Mouse (Mus musculus) liver, embryonic 11.5 days (tissue): Measurements from ENCODE around the gene Invs. TPM values are rescaled to one million over a fixed set of nuclear protein-coding genes. Genes with fewer than 3 reads are reported as not detected.

ENCODE experiments used
- ATAC-seq: fragments of 200-750 bp; cut with Nextera tagmentation; replicated peaks from 2 replicates; pipeline ENCODE4 v1.8.0; 2017; ENCODE audit warnings: moderate number of reproducible peaks, mild to moderate bottlenecking, moderate TSS enrichment, moderate library complexity; ENCODE audit not compliant: low FRiP score
- DNase-seq: peaks from one replicate; pipeline ENCODE4 v3.0.0-alpha.2; 2017; ENCODE audit warnings: low spot score
- H3K27ac ChIP-seq: fragments of 300-500 bp; sonication (generic); 2 replicates; pipeline ENCODE4 v1.5.1; 2014; ENCODE audit warnings: mild to moderate bottlenecking, low read depth, low read length, control low read depth
- H3K27me3 ChIP-seq: fragments of 300-500 bp; sonication (generic); replicated peaks from 2 replicates; pipeline ENCODE4 v1.6.1; 2014; ENCODE audit warnings: low read length, mixed read lengths; ENCODE audit not compliant: control insufficient read depth, insufficient read depth
- H3K36me3 ChIP-seq: fragments of 300-500 bp; sonication (generic); 2 replicates; pipeline ENCODE4 v1.6.1; 2014; ENCODE audit warnings: mild to moderate bottlenecking, low read length, moderate library complexity, mixed read lengths; ENCODE audit not compliant: control insufficient read depth, insufficient read depth
- H3K4me1 ChIP-seq: fragments of 300-500 bp; sonication (generic); replicated peaks from 2 replicates; pipeline ENCODE4 v1.6.1; 2014; ENCODE audit warnings: low read length, mixed read lengths; ENCODE audit not compliant: control insufficient read depth, insufficient read depth
- H3K4me2 ChIP-seq: fragments of 300-500 bp; sonication (generic); 2 replicates; pipeline ENCODE4 v1.6.1; 2014; ENCODE audit warnings: mild to moderate bottlenecking, control low read depth, moderate library complexity
- H3K4me3 ChIP-seq: fragments of 300-500 bp; sonication (generic); 2 replicates; pipeline ENCODE4 v1.5.1; 2014; ENCODE audit warnings: low read depth, low read length, control low read depth
- H3K9ac ChIP-seq: fragments of 300-500 bp; sonication (generic); 2 replicates; pipeline ENCODE4 v1.6.1; 2014; ENCODE audit warnings: low read depth, low read length, control low read depth
- H3K9me3 ChIP-seq: fragments of 300-500 bp; sonication (generic); 2 replicates; pipeline ENCODE4 v1.6.1; 2016; ENCODE audit warnings: low read length, inconsistent platforms, mixed read lengths; ENCODE audit not compliant: control insufficient read depth
- WGBS: fragments of 180-500 bp; shearing (Covaris S2); extraction: QIAGEN DNeasy Blood & Tissue Kit; methylation state at CpG from one replicate; pipeline ENCODE4 v1.1.7; 2014; 5-methylcytosine and 5-hydroxymethylcytosine counted together
- polyA plus RNA-seq: library from polyadenylated mRNA; unstranded; fragments of >200 nt; fragmentation: Nextera tagmentation; extraction: Ambion mirVana; gene quantifications from 2 replicates; pipeline ENCODE4 v1.2.1, GENCODE M21; 2014

The Invs gene
- polyA plus RNA-seq, result 4.9 and 5.4 TPM in 2 replicates

DNA sequence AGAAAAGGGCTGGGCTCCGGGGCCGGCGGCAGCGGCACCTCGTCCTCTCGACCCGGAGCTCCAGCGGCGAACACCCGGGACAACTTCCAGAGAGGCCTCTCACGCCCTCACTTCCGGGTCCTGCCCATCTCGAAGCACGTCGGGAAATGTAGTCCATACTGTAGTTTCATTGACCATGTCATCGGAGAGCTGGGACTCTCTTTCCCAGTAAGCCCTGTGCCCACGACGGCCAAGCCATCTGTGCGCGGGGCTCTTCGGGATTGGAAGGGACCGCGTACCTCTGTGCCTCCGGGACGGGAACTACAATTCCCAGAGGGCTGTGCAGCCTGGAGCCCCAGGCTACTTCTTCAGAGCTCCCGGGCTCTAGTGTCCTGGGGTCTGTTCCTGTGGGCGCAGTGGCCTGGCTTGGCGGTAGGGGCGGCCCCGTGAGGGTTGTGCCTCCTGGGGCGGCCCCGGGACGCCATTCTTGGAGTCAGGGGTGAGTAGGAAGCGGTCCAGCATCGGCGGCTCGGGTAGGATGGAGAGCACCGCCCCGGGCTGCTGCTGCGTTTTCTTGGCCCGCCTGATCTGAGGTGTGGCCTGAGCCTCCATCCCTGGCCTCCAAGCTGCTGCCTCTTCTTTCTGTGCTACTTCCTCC is at the start of gene Invs, which contains the start of gene Erp44:
TSS of gene Invs (plus strand) at position 263 of the 637 bp plus-strand sequence.
TSS of gene Erp44 (minus strand) at position 61 of the 637 bp plus-strand sequence.
- ATAC-seq (peak; percentile 100), DNase-seq (peak; percentile 87)
- Histone ChIP-seq H3K36me3 (no peaks in the 10 kb centered on the region), H3K4me2 (peak within 1 kb of the TSS; percentile 88), H3K9ac (peak within 1 kb of the TSS; percentile 93), H3K4me3 (peak within 1 kb of the TSS; percentile 96), H3K27ac (peak within 1 kb of the TSS; percentile 74; the same call in 1 of the 2 replicates), H3K4me1 (peaks cover 4% of the 10 kb centered on the region; the same call in 1 of the 2 replicates), H3K9me3 (no peaks in the 10 kb centered on the region), H3K27me3 (no peaks in the 10 kb centered on the region)
- WGBS, result under 1% methylated on average over 41 of the region's 41 CpGs

DNA sequence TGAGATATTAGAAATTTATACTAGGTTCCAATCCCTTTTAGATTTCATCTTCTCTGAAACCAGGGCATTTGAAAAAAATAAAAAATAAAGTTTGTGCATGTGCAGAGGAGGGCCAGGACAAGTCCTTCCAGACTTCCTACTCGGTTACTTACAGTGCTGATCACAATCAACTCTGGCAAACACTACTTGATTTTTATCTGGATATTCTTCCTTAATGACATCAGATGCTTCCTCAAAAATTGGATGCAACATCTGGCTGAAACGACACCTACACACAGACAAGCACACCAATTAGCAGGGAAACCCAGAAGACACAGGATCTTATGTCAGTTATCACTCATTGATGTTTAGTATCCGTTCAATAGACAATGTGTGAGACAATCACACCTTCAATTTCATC is 42.8 kb upstream of the Invs start:
- Histone ChIP-seq H3K9me3 (no peaks in the 10 kb centered on the region), H3K4me3 (no peak overlapping the region), H3K9ac (no peak overlapping the region), H3K4me2 (no peak overlapping the region), H3K27me3 (no peaks in the 10 kb centered on the region), H3K36me3 (no peaks in the 10 kb centered on the region), H3K27ac (no peak overlapping the region), H3K4me1 (no peaks in the 10 kb centered on the region)
- DNase-seq (no peak), ATAC-seq (no peak)
- 81% methylated on average over 3 of the region's 3 CpGs for WGBS

DNA sequence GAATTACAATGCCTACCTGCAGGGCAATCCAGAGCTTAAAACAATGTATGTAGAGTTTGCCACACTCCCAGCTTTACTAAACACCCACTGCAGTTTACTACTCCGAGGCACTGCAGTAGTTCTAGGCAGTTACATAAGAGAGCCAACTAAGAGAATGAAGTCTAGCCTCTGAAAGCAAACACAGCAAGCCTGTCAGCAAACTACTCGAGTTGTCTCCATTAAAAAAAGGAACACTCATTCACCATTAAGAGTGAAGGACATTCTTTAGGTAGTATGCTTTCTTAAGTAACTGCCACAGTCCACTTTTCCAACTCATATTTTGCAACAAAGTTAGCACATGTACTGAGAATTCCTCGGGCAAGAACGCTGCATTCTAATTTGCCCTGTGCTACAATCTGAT is 40.5 kb upstream of the Invs start:
- no peaks in the 10 kb centered on the region for H3K9me3 ChIP-seq
- 80% methylated on average over 4 of the region's 4 CpGs for WGBS
- no peak overlapping the region for H3K9ac ChIP-seq
- H3K27me3 ChIP-seq, result no peaks in the 10 kb centered on the region
- no peak overlapping the region for H3K4me3 ChIP-seq
- no peaks in the 10 kb centered on the region for H3K36me3 ChIP-seq
- H3K4me2 ChIP-seq, result no peak overlapping the region
- H3K27ac ChIP-seq, result no peak overlapping the region
- no peak for ATAC-seq
- no peaks in the 10 kb centered on the region for H3K4me1 ChIP-seq
- DNase-seq, result no peak

DNA sequence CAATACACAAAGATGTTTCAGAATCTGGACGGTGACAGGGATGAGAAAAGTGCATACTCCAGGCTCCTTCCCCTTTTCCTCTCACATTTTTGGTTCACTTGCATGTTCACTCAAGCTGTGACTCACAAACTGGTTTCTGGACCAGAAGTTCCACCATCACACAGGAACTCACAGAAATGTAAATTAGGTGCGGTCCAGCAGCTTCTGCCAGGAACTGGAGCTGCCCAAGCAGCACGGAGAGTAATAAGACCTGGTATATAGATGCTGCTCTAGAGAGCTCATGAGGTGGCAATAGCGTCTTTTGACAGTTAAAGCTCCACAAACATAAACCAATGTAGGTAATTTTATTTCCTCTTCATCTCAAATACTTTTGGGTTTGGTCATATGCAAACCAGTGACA is 37.1 kb upstream of the Invs start:
- no peaks in the 10 kb centered on the region for H3K36me3 ChIP-seq
- ATAC-seq, result no peak
- 90% methylated on average over 4 of the region's 4 CpGs for WGBS
- no peaks in the 10 kb centered on the region for H3K27me3 ChIP-seq
- H3K9me3 ChIP-seq, result no peaks in the 10 kb centered on the region
- no peak overlapping the region for H3K27ac ChIP-seq
- no peak overlapping the region for H3K4me3 ChIP-seq
- no peak for DNase-seq
- no peak overlapping the region for H3K4me2 ChIP-seq
- no peaks in the 10 kb centered on the region for H3K4me1 ChIP-seq
- H3K9ac ChIP-seq, result no peak overlapping the region

DNA sequence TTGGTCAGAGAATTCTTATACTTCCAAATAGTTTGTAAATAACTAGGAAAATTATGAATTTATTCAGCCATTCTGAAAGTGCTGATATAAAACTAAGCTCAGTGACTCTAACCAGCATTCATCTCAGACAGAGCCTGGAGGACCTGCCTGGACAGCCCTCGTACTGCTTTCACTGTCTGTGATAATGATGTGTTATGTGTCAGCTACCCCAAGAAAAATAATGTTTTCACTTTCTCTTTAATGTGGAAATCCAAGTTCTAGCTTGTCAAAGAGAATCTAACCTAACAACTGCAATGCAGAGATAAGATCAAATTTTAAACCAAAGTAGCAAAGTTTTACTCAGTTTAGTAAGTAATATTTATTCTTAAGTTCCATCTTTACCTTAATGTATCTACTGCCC is 35.8 kb upstream of the Invs start:
- no peak overlapping the region for H3K4me2 ChIP-seq
- no peaks in the 10 kb centered on the region for H3K27me3 ChIP-seq
- DNase-seq, result no peak
- H3K9me3 ChIP-seq, result no peaks in the 10 kb centered on the region
- H3K4me3 ChIP-seq, result no peak overlapping the region
- H3K36me3 ChIP-seq, result no peaks in the 10 kb centered on the region
- H3K27ac ChIP-seq, result no peak overlapping the region
- 74% methylated on average over 1 of the region's 1 CpGs for WGBS
- no peaks in the 10 kb centered on the region for H3K4me1 ChIP-seq
- ATAC-seq, result no peak
- no peak overlapping the region for H3K9ac ChIP-seq

DNA sequence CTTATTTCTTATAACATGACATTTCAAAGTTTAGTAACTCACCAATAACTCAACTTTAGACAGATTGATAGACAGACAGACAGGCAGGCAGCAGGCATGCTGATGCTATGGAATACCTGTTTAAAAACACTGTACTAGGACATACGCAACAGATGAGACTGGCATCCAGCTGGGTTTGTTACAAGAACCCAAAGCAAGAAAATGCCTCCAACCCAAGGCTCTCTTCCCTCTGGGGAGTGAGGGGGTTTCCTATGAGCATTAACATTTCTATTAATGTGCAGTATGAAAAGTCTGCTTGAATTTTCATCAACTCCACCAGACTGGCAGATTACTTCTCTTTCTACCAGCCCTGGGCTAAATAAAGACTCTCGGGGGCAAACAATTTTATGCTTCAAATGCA is 35.3 kb upstream of the Invs start:
- H3K27ac ChIP-seq, result no peak overlapping the region
- H3K4me1 ChIP-seq, result no peaks in the 10 kb centered on the region
- ATAC-seq (no peak), DNase-seq (no peak)
- H3K4me2 ChIP-seq, result no peak overlapping the region
- no peak overlapping the region for H3K4me3 ChIP-seq
- no peak overlapping the region for H3K9ac ChIP-seq
- H3K36me3 ChIP-seq, result no peaks in the 10 kb centered on the region
- H3K27me3 ChIP-seq, result no peaks in the 10 kb centered on the region
- no peaks in the 10 kb centered on the region for H3K9me3 ChIP-seq
- 78% methylated on average over 2 of the region's 2 CpGs for WGBS

DNA sequence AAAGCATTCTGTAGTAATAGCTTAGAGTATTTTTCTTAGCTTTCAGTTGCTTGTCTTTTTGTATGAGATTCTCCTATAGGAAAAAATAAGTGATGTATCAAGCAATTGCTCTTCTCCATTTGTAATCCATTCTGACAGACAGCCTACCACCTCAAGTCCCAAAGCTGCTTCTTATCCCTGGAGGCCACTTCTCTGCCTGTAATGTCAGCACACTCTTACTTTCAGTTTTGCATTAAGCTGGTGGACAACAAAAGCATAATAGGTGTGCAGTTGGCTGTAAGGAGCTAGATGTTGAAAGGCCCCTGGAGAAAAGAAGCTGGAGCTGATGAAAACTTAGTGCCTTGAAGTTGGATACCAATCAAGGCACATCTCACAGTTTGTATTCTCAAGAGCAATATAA is 26.3 kb upstream of the Invs start:
- no peak for DNase-seq

DNA sequence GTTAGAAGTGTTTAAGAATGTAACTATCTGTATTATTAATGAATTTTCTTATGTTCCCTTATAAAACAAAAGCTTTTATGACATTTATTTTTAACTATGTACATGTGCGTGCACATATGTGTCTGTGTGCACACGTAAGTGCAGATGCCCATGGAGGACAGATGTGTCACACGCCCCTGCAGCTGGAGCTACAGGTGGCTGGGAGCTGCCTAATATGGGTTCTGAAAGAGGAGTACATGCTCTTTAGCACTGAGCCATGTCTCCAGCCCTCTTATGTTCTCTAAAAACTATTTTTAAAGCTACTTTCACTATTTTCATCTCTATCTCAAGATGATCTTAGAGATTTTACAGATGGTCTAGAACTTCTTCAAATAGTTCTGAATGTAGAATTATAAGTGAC is 21.5 kb upstream of the Invs start:
- ATAC-seq (no peak), DNase-seq (no peak)
- Histone ChIP-seq H3K9me3 (no peaks in the 10 kb centered on the region), H3K4me3 (no peak overlapping the region), H3K27me3 (no peaks in the 10 kb centered on the region), H3K4me2 (no peak overlapping the region), H3K9ac (no peak overlapping the region), H3K27ac (no peak overlapping the region), H3K36me3 (no peaks in the 10 kb centered on the region), H3K4me1 (no peaks in the 10 kb centered on the region)
- 88% methylated on average over 3 of the region's 3 CpGs for WGBS

More for the DNA sequence above, 26.3 kb upstream of the Invs start:
- no peak overlapping the region for H3K27ac ChIP-seq
- H3K27me3 ChIP-seq, result no peaks in the 10 kb centered on the region
- H3K4me3 ChIP-seq, result no peak overlapping the region
- no peak overlapping the region for H3K9ac ChIP-seq
- H3K4me1 ChIP-seq, result no peaks in the 10 kb centered on the region
- no peaks in the 10 kb centered on the region for H3K9me3 ChIP-seq
- H3K36me3 ChIP-seq, result no peaks in the 10 kb centered on the region
- no peak overlapping the region for H3K4me2 ChIP-seq
- no peak for ATAC-seq

DNA sequence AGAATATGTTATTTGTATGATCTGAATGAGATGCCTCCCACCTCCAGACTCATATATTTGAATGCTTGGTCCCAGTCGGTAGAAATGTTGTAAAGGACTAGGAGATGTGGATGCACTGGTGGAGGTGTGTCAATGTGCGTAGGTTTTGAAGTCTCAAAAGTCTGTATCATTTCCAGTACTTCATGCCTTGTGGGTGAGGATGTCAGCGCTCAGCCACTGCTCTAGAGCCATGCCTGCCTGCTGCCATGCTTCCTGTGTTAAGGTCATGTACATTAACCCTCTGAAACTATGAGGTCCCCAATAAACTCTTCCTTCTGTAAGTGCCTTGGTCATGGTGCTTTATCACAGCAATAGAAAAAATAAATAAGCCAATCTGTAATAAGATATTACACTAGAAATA is 11.9 kb upstream of the Invs start:
- Histone ChIP-seq H3K9ac (no peak overlapping the region), H3K27me3 (no peaks in the 10 kb centered on the region), H3K9me3 (no peaks in the 10 kb centered on the region), H3K27ac (no peak overlapping the region), H3K4me2 (no peak overlapping the region), H3K36me3 (no peaks in the 10 kb centered on the region), H3K4me1 (0 out of 2 replicates have a peak, but pooled peaks cover 6% of the 10 kb centered on the region), H3K4me3 (no peak overlapping the region)
- ATAC-seq (no peak), DNase-seq (no peak)
- 84% methylated on average over 3 of the region's 3 CpGs for WGBS
